Mouse (Mus musculus): ENCODE data around the gene Cacna2d2.

GRCm38 (mm10) chr9:107511436-107511835 lies 112.0 kb downstream of the Cacna2d2 start:
- no peak for TF ChIP-seq POLR2A (IDR thresholded peaks at IDR 0.05; ENCODE audit: low read depth, low read length)
- no peak for TF ChIP-seq CTCF (IDR thresholded peaks at IDR 0.05; ENCODE audit: borderline replicate concordance, insufficient read depth, low read length)

Data from embryonic fibroblast, embryonic 13.5 days (primary cell).